Mouse (Mus musculus): ENCODE measurements around the gene Treml1.

Gene Treml1

DNA sequence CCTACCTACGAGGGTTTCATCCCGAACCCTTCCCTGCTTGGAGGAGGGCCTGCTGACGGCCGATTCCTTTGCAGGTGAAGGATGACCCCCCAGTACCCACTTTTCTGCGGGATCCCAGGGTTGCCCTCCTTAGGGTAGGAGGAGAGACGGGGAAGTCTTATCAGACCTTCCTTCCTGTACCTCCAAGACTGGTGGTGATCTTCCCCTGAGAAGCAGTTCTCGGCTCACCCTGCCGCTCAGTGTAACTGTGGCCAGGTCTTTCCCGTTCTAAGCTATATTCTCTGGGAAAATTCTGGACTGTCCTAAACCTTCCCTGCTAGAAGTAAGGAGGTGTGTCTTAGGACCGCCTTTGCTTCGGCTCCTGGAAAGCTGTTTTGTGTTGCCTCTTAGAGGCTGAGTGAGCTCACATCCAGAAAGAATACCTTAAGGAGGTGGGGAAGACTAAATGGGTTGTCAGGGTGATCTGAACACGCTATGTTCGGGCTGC is 50.6 kb downstream of the Treml1 start:
- DNase-seq: no peak

DNA sequence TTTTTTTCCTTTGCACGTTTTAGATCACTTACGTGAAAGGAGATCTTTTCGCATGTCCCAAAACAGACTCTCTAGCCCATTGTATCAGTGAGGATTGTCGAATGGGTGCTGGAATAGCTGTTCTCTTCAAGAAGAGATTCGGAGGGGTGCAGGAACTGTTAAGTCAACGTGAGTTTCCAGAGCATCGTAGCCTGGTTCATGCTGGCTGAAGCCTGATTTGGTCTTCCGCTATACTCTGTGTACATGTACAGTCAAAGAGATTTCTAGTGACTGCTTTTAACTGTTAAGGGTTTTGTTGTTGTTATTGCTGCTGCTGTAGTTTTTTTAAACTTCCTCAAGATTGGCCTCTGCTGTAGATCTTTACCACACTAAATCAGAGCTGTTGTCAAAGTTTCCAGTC is 51.5 kb downstream of the Treml1 start:
- DNase-seq: peak; percentile 20

DNA sequence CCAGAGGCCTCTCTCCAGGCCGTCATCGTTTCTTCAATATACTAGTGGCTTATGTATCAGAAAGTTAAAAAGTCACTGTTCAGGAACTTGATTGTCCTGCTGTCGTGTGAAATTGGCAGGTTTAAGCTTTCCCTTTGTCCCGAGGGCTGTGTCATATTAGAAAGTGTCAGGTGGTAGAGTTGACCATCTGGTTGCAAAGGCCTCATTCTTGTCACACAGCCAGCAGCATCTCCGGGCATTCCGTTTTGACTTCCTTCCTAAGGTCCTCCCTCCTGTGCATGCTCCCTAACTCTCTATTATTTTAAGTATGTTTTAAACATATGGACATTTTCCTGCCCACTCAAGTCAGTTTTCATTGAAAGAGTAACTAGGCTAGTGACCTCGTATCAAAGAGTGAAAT is 56.3 kb downstream of the Treml1 start:
- DNase-seq: peak; percentile 57

All from cerebellum, adult 8-10 months (tissue).